8 mouse cellular contexts compared by ENCODE assay signal in the genomic region with DNA sequence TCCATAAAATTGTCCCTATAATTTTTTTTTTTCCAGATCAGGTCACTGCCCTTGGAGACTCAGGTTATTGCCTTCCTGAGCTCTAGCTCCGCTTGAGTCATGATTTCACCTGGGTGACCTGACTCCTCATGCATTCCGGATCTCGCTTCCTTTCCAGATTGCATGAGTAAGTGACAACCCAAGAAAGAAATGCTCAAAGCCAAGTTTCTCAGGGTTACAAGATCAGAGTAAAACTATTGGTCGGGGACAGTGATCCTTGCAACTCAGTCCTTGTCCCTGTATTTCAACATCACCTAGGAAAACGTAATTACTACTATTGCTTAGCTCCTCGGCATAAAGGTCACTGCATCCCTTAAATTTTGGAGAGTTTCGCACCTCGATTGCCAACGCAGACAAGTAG. TPM values are rescaled to one million over a fixed set of nuclear protein-coding genes. Genes with fewer than 3 reads are reported as not detected.
A peak's percentile ranks its signal among the peaks of the same experiment; 100 is the strongest.
DNase-seq lines count a peak whose midpoint lies in the region; ATAC-seq and TF ChIP-seq lines count a peak whose summit lies in the region.

A gene (plus strand): TSS at position 340 of the 400 bp plus-strand sequence.

- peak within 1 kb of the TSS; percentile 43 for H3K4me3 ChIP-seq in heart, postnatal 0 days (ENCODE audit: low read depth, low read length)
- H3K4me3 ChIP-seq in heart, adult 2 months = no peak within 1 kb of the TSS
- peak within 1 kb of the TSS; percentile 40 for H3K4me3 ChIP-seq in embryonic facial prominence, embryonic 11.5 days (ENCODE audit: low read depth, low read length)
- H3K4me3 ChIP-seq in hindbrain, embryonic 15.5 days = peak within 1 kb of the TSS; percentile 44
- H3K4me3 ChIP-seq in midbrain, embryonic 15.5 days = peak within 1 kb of the TSS; percentile 43

- H3K4me2 ChIP-seq in heart, postnatal 0 days (ENCODE audit: low read depth, low read length) = peak within 1 kb of the TSS; percentile 67
- H3K4me2 ChIP-seq in embryonic facial prominence, embryonic 11.5 days (ENCODE audit: low read depth, low read length) = peak within 1 kb of the TSS; percentile 62
- peak within 1 kb of the TSS; percentile 62 for H3K4me2 ChIP-seq in hindbrain, embryonic 15.5 days
- peak within 1 kb of the TSS; percentile 58 for H3K4me2 ChIP-seq in midbrain, embryonic 15.5 days

- no peaks in the 10 kb centered on the region for H3K4me1 ChIP-seq in heart, postnatal 0 days (ENCODE audit: control insufficient read depth, insufficient read depth)
- H3K4me1 ChIP-seq in heart, adult 2 months (ENCODE audit: control insufficient read depth, insufficient read depth, low read length) = no peaks in the 10 kb centered on the region
- no peaks in the 10 kb centered on the region for H3K4me1 ChIP-seq in embryonic facial prominence, embryonic 11.5 days (ENCODE audit: control insufficient read depth, insufficient read depth, low read length)
- no peaks in the 10 kb centered on the region for H3K4me1 ChIP-seq in hindbrain, embryonic 15.5 days (replicated peaks)
- H3K4me1 ChIP-seq in midbrain, embryonic 15.5 days = no peaks in the 10 kb centered on the region

- H3K36me3 ChIP-seq in heart, postnatal 0 days (replicated peaks; ENCODE audit: control insufficient read depth, insufficient read depth, low read length) = no peaks in the 10 kb centered on the region
- no peaks in the 10 kb centered on the region for H3K36me3 ChIP-seq in heart, adult 2 months (ENCODE audit: control insufficient read depth, insufficient read depth, low read length)
- no peaks in the 10 kb centered on the region for H3K36me3 ChIP-seq in embryonic facial prominence, embryonic 11.5 days (replicated peaks; ENCODE audit: control insufficient read depth, insufficient read depth, low read depth, low read length)
- no peaks in the 10 kb centered on the region for H3K36me3 ChIP-seq in hindbrain, embryonic 15.5 days
- H3K36me3 ChIP-seq in midbrain, embryonic 15.5 days (replicated peaks) = no peaks in the 10 kb centered on the region

- intact Hi-C loops in heart, adult 2 months (cut with DNase I) = loop anchor here (10.0 kb wide), 1 partner anchor 176 kb away; no protein-coding TSS in a partner anchor

- TF ChIP-seq EP300 in heart, postnatal 0 days (IDR thresholded peaks at IDR 0.05; ENCODE audit: low read depth) = no peak
- TF ChIP-seq EP300 in heart, adult 2 months (IDR thresholded peaks at IDR 0.05; ENCODE audit: insufficient read depth, low read depth, low read length) = no peak

- no peak for ATAC-seq in heart, postnatal 0 days (ENCODE audit: insufficient read depth, low read depth)
- no peak for ATAC-seq in embryonic facial prominence, embryonic 11.5 days (replicated peaks; ENCODE audit: insufficient number of reproducible peaks, low FRiP score, low TSS enrichment, low read depth)
- no peak for ATAC-seq in hindbrain, embryonic 15.5 days (ENCODE audit: low FRiP score, low read depth)
- ATAC-seq in midbrain, embryonic 15.5 days (replicated peaks) = no peak

- H3K9ac ChIP-seq in heart, postnatal 0 days (replicated peaks; ENCODE audit: low read depth, low read length) = no peak within 1 kb of the TSS
- H3K9ac ChIP-seq in heart, adult 2 months (ENCODE audit: low read depth, low read length) = no peak within 1 kb of the TSS
- H3K9ac ChIP-seq in embryonic facial prominence, embryonic 11.5 days (replicated peaks; ENCODE audit: low read length) = peak within 1 kb of the TSS; percentile 18; the same call in 1 of the 2 replicates
- 0 out of 2 replicates have a peak within 1 kb of the TSS, but pooled peaks have one; percentile 24 for H3K9ac ChIP-seq in hindbrain, embryonic 15.5 days
- H3K9ac ChIP-seq in midbrain, embryonic 15.5 days = peak within 1 kb of the TSS; percentile 24; the same call in 1 of the 2 replicates

- no peak for TF ChIP-seq POLR2A in heart, adult 2 months (IDR thresholded peaks at IDR 0.05; ENCODE audit: insufficient read depth, low read depth, low read length)

- no peaks in the 10 kb centered on the region for H3K79me2 ChIP-seq in heart, adult 2 months (replicated peaks; ENCODE audit: control insufficient read depth, insufficient read depth, low read length)

- H3K27me3 ChIP-seq in heart, postnatal 0 days (ENCODE audit: control insufficient read depth, insufficient read depth, low read length) = peaks cover 20% of the 10 kb centered on the region
- no peaks in the 10 kb centered on the region for H3K27me3 ChIP-seq in heart, adult 2 months (ENCODE audit: control insufficient read depth, insufficient read depth, low read length)
- H3K27me3 ChIP-seq in embryonic facial prominence, embryonic 11.5 days (ENCODE audit: control insufficient read depth, insufficient read depth, low read length) = peaks cover 7% of the 10 kb centered on the region; the same call in 1 of the 2 replicates
- H3K27me3 ChIP-seq in hindbrain, embryonic 15.5 days = peaks cover 21% of the 10 kb centered on the region
- peaks cover 19% of the 10 kb centered on the region for H3K27me3 ChIP-seq in midbrain, embryonic 15.5 days (replicated peaks)

- no peak within 1 kb of the TSS for H3K27ac ChIP-seq in heart, postnatal 0 days (ENCODE audit: low read depth)
- H3K27ac ChIP-seq in heart, adult 2 months = no peak within 1 kb of the TSS
- H3K27ac ChIP-seq in embryonic facial prominence, embryonic 11.5 days (replicated peaks; ENCODE audit: low read depth, low read length) = no peak within 1 kb of the TSS
- no peak within 1 kb of the TSS for H3K27ac ChIP-seq in hindbrain, embryonic 15.5 days (replicated peaks)
- no peak within 1 kb of the TSS for H3K27ac ChIP-seq in midbrain, embryonic 15.5 days

- no peak for DNase-seq in heart, postnatal 0 days (ENCODE audit: low spot score)
- no peak for DNase-seq in heart, adult 2 months
- no peak for DNase-seq in embryonic facial prominence, embryonic 11.5 days (ENCODE audit: low spot score)
- no peak for DNase-seq in retina, postnatal 1 day
- no peak for DNase-seq in layer of hippocampus, postnatal 14 days (ENCODE audit: low spot score in 2 of 2)
- DNase-seq in ovary, postnatal 14 days (ENCODE audit: low spot score) = no peak

- no peaks in the 10 kb centered on the region for H3K9me3 ChIP-seq in heart, postnatal 0 days (replicated peaks; ENCODE audit: control insufficient read depth, low read length)
- no peaks in the 10 kb centered on the region for H3K9me3 ChIP-seq in embryonic facial prominence, embryonic 11.5 days (replicated peaks; ENCODE audit: control insufficient read depth, low read length)
- H3K9me3 ChIP-seq in hindbrain, embryonic 15.5 days = no peaks in the 10 kb centered on the region
- H3K9me3 ChIP-seq in midbrain, embryonic 15.5 days = no peaks in the 10 kb centered on the region

- TF ChIP-seq CTCF in heart, postnatal 0 days (IDR thresholded peaks at IDR 0.05; ENCODE audit: low read depth) = no peak
- TF ChIP-seq CTCF in heart, adult 2 months (IDR thresholded peaks at IDR 0.05) = no peak

- 52% methylated on average over 9 of the region's 9 CpGs for WGBS in heart, postnatal 0 days
- 53% methylated on average over 9 of the region's 9 CpGs for WGBS in heart, adult 2 months
- WGBS in embryonic facial prominence, embryonic 11.5 days = 53% methylated on average over 9 of the region's 9 CpGs
- WGBS in hindbrain, embryonic 15.5 days = 60% methylated on average over 9 of the region's 9 CpGs
- 60% methylated on average over 9 of the region's 9 CpGs for WGBS in midbrain, embryonic 15.5 days

RNA-seq across cellular contexts. Expression of the gene that starts here (rescaled TPM):
- not detected in 2 replicates for total RNA-seq in heart, postnatal 0 days (2014; rRNA removed; ENCODE audit: low replicate concordance)
- not detected in 2 replicates for polyA plus RNA-seq in heart, postnatal 0 days (2015; fragmentation: Nextera tagmentation; extraction: Ambion mirVana)
- total RNA-seq in heart, adult 2 months (2021) = not detected
- polyA plus RNA-seq in heart, adult 2 months (2012; rRNA removed) = not detected in 2 replicates
- not detected in 2 replicates for polyA plus RNA-seq in embryonic facial prominence, embryonic 11.5 days (2014; fragmentation: Nextera tagmentation; extraction: Ambion mirVana)
- polyA plus RNA-seq in hindbrain, embryonic 15.5 days (2015; fragmentation: Nextera tagmentation; extraction: Ambion mirVana) = 0.44 and 0.46 TPM in 2 replicates
- polyA plus RNA-seq in midbrain, embryonic 15.5 days (2015; fragmentation: Nextera tagmentation; extraction: Ambion mirVana) = 0.13 and 0.15 TPM in 2 replicates
- 1 to 10 TPM; 6.2 to 6.5 TPM for total RNA-seq in layer of hippocampus, postnatal 14 days (2021)

Comparison
In these comparisons a context has a peak if more than half of its experiments do, and no peak if none do; other contexts are left out.
1. H3K9ac ChIP-seq: peak in embryonic facial prominence, embryonic 11.5 days (single experiment), hindbrain, embryonic 15.5 days (single experiment) and midbrain, embryonic 15.5 days (single experiment); none in heart, postnatal 0 days (single experiment) and heart, adult 2 months (single experiment).
2. Peak in every context shown above with its lines, with median percentiles within 50 percentile points of each other: H3K4me2 ChIP-seq.